Mouse (Mus musculus): ENCODE data around the gene Lrrc2. TPM values are rescaled to one million over a fixed set of nuclear protein-coding genes. Genes with fewer than 3 reads are reported as not detected.

Gene Lrrc2
- polyA plus RNA-seq, 1 experiment from 2014 or later = 1.5 TPM

DNA sequence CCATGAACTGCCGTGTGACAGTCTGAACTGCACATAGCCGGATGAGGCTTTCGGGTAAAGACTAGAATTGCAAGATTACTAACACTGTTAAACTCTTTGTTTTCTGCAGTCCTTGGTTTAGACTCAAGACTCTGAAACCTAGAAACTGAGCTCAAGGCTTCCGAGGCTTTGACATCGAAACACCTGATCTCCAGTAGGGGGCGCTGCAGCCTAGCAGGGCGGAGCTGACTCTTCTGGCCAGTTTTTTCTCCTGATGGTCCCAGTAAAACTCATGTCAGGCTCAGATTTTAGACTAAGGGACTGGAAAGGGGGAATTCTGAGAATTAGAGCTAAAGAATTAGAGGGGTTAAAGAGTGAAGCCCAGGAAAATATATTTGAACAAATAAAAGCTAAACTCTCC is 28.6 kb upstream of the Lrrc2 start:
- no peak for ATAC-seq (ENCODE audit: insufficient number of reproducible peaks, low FRiP score)
- 8% methylated on average over 7 of the region's 7 CpGs for WGBS
- 0 out of 2 replicates have a peak, but pooled peaks cover 6% of the 10 kb centered on the region for H3K27me3 ChIP-seq (replicated peaks)
- H3K27ac ChIP-seq (ENCODE audit: poor library complexity, severe bottlenecking) = no peak overlapping the region
- no peaks in the 10 kb centered on the region for H3K4me1 ChIP-seq (replicated peaks)
- no peak overlapping the region for H3K4me3 ChIP-seq
- H3K4me2 ChIP-seq = no peak overlapping the region
- no peaks in the 10 kb centered on the region for H3K36me3 ChIP-seq
- no peaks in the 10 kb centered on the region for H3K9me3 ChIP-seq (replicated peaks)
- H3K9ac ChIP-seq = no peak overlapping the region

DNA sequence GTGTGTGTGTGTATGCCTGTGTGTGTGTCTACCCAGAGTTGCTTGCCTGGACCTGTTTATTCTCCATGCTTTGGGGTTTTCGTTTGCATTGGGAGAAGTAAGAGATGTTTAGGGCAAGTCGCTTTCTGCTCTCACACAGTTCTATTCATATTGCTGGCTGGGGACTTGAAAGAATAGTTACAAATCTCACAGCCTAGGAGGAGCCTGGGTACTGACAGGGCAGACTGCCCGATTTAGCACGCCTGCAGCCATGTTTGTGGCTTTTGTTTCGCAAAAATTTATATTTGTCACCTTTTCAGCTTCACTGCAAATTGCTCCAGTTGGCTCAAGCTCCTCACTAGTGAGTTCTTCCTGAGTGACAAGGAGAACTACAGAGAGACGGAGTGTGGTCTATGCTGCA is 19.8 kb upstream of the Lrrc2 start:
- Histone ChIP-seq H3K4me2 (no peak overlapping the region), H3K27ac (ENCODE audit: poor library complexity, severe bottlenecking) (no peak overlapping the region), H3K4me3 (no peak overlapping the region), H3K9me3 (replicated peaks) (no peaks in the 10 kb centered on the region), H3K9ac (no peak overlapping the region), H3K36me3 (no peaks in the 10 kb centered on the region), H3K27me3 (replicated peaks) (no peaks in the 10 kb centered on the region), H3K4me1 (replicated peaks) (no peaks in the 10 kb centered on the region)
- 76% methylated on average over 6 of the region's 6 CpGs for WGBS
- ATAC-seq (ENCODE audit: insufficient number of reproducible peaks, low FRiP score) = no peak

DNA sequence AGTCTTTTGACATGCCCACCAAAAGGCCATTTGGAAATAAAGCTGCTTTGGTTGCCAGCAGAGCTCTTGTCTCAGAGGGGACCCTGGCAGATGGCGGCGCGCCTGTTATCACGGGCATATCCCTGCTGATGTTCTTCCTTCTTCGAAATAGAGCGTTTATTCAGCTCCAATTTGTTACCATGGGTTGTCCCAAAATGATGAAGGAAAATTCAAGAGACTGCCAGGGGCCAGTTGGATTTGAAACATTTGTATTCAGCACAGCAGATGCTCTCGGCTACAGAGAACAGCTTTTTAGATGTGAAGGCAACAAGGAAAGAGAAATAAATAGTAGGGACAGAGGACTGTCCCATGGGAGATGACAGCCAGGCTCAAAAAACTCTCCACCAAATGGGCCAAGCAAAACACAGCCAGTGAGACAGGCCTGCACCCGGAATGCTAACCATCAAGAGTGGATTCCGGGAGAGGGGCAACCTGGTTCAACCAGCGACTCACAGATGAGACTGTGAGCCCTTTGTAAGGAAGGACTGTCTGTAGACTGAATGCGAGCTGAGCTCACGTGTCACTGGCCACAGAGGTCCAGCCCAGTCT is 17.4 kb upstream of the Lrrc2 start:
- no peaks in the 10 kb centered on the region for H3K27me3 ChIP-seq (replicated peaks)
- H3K27ac ChIP-seq (ENCODE audit: poor library complexity, severe bottlenecking) = no peak overlapping the region
- H3K4me1 ChIP-seq (replicated peaks) = no peaks in the 10 kb centered on the region
- no peaks in the 10 kb centered on the region for H3K9me3 ChIP-seq (replicated peaks)
- no peak overlapping the region for H3K4me3 ChIP-seq
- ATAC-seq (ENCODE audit: insufficient number of reproducible peaks, low FRiP score) = no peak
- WGBS = 73% methylated on average over 12 of the region's 12 CpGs
- H3K36me3 ChIP-seq = no peaks in the 10 kb centered on the region
- H3K9ac ChIP-seq = no peak overlapping the region
- no peak overlapping the region for H3K4me2 ChIP-seq

DNA sequence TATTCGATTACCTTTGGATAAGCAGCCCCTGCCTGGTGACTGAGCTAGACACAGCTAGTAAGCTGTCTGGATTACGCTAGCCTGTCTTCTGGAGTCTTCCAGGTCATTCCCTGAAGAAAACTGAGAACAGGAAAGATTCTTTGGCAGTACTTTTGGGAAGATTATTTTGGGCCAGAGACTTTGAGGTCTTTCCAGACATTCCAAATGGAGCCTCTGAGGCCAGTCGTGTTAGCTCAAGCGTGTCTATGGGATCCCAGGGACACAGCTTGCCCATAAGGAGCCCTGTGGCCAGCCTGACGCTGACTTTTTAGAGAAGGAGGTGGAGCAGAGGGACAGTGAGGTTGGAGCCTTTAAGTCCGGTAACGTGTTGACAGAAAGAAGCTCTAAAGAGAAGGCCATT is 15.4 kb upstream of the Lrrc2 start:
- no peaks in the 10 kb centered on the region for H3K27me3 ChIP-seq (replicated peaks)
- H3K9ac ChIP-seq = no peak overlapping the region
- 81% methylated on average over 7 of the region's 7 CpGs for WGBS
- H3K4me3 ChIP-seq = no peak overlapping the region
- H3K4me2 ChIP-seq = no peak overlapping the region
- H3K36me3 ChIP-seq = no peaks in the 10 kb centered on the region
- no peak for ATAC-seq (ENCODE audit: insufficient number of reproducible peaks, low FRiP score)
- no peak overlapping the region for H3K27ac ChIP-seq (ENCODE audit: poor library complexity, severe bottlenecking)
- H3K9me3 ChIP-seq (replicated peaks) = no peaks in the 10 kb centered on the region
- no peaks in the 10 kb centered on the region for H3K4me1 ChIP-seq (replicated peaks)

DNA sequence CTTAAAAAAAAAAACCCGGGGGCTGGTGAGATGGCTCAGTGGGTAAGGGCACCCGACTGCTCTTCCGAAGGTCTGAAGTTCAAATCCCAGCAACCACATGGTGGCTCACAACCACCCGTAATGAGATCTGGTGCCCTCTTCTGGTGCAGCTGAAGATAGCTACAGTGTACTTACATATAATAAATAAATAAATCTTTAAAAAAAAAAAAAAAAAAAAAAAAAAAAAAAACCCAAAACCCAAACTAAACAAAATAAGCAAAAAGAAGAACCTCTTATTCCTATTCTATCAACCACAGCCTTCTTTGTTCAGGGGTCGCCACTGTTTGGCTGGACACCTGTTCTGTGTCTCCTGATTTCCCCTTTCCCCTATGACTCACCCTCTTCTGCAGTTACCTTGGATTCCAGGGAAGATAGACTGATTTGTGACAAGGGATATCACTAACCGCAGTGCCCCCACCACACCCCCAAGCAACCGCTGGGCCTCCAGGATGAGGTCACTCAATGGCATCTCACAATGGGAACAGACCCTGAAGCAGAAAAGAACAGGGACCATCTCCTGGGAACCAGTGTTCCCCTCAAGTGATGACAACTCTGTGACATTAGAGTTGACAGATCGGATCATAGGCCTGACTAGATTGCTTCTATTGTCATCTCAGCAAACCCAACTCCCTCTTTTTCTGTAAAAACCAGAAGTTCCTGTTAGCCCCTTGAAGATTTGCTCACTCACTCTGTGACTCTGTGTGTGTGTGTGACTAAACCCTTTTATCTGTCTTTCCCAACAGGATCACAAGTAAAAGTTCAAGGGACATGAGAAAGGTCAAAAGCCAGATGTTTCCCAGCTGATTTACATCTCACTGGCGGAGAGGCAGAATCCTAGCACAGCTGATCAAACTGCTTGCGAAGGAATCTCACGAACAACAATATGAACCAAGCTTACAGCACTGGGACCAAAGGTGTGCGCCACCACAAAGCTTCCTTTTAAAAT is 13.5 kb upstream of the Lrrc2 start:
- Histone ChIP-seq H3K4me1 (replicated peaks) (0 out of 2 replicates have a peak, but pooled peaks cover 4% of the 10 kb centered on the region), H3K27ac (ENCODE audit: poor library complexity, severe bottlenecking) (no peak overlapping the region), H3K4me3 (no peak overlapping the region), H3K4me2 (no peak overlapping the region), H3K9me3 (replicated peaks) (no peaks in the 10 kb centered on the region), H3K9ac (no peak overlapping the region), H3K36me3 (no peaks in the 10 kb centered on the region), H3K27me3 (replicated peaks) (no peaks in the 10 kb centered on the region)
- ATAC-seq (ENCODE audit: insufficient number of reproducible peaks, low FRiP score) = no peak
- 62% methylated on average over 12 of the region's 12 CpGs for WGBS

DNA sequence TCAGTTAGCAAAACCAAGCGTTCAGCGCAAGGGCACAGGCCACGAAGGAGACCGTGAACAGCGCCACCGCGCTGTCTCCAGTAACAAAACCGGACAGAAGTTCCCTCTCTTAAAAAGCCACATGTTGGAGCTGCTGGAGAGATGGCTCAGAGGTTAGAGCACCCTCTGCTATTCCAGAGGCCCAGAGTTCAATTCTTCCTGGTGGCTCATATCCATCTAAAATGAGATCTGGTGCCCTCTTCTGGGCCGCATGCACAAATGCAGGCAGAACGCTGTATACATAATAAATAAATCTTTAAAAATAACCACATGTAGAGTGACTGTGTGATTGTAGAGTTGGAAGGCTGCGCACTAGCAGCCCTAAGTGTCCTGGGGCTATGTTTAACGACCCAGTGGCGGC is 7.1 kb upstream of the Lrrc2 start:
- peaks cover 26% of the 10 kb centered on the region for H3K4me1 ChIP-seq (replicated peaks)
- no peak overlapping the region for H3K4me2 ChIP-seq
- peaks cover 18% of the 10 kb centered on the region for H3K27me3 ChIP-seq (replicated peaks)
- no peak overlapping the region for H3K4me3 ChIP-seq
- H3K9me3 ChIP-seq (replicated peaks) = no peaks in the 10 kb centered on the region
- no peak overlapping the region for H3K27ac ChIP-seq (ENCODE audit: poor library complexity, severe bottlenecking)
- H3K9ac ChIP-seq = no peak overlapping the region
- 25% methylated on average over 13 of the region's 13 CpGs for WGBS
- H3K36me3 ChIP-seq = no peaks in the 10 kb centered on the region
- ATAC-seq (ENCODE audit: insufficient number of reproducible peaks, low FRiP score) = no peak

DNA sequence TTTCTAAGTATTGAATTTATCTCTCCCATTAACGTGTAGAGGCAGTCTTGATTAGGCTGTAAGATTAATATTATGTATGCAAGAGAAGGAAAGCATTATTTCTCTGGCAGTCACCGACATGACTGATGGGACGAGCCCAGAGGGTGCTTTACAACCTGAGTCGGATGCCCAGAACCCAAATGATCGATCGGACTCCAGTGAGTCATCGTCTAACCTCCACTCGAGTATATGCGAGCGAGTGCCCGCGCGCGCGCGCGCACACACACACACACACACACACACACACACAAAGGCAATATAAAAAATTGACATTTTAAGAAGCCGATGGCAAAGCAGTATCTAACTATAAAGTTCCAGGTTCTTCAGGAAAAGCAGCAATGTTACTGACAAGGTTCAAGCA is 6.0 kb upstream of the Lrrc2 start:
- no peak overlapping the region for H3K4me2 ChIP-seq
- no peak overlapping the region for H3K27ac ChIP-seq (ENCODE audit: poor library complexity, severe bottlenecking)
- no peak overlapping the region for H3K9ac ChIP-seq
- H3K4me3 ChIP-seq = no peak overlapping the region
- peaks cover 18% of the 10 kb centered on the region for H3K27me3 ChIP-seq (replicated peaks)
- peaks cover 27% of the 10 kb centered on the region for H3K4me1 ChIP-seq (replicated peaks)
- no peaks in the 10 kb centered on the region for H3K36me3 ChIP-seq
- no peaks in the 10 kb centered on the region for H3K9me3 ChIP-seq (replicated peaks)
- 16% methylated on average over 18 of the region's 18 CpGs for WGBS
- ATAC-seq (ENCODE audit: insufficient number of reproducible peaks, low FRiP score) = no peak

DNA sequence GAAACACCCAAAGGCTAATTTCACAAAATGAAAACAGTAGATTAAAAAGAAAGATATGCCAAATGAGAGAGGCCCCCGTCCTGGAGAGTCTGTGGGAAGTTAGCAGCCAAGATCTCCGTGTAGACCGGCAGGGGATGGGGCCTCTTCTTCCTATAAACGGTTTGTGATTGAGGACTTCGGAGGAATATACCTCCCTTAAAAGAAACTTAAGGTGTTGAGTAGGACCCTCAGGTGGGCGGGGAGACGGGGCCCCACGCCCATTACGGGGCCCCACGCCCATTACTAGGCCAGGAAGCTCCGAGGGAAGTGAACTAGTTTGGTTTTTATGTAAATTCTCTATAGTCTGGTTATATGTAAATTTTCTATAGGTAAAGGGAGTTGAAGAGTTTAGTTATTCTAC is 5.4 kb upstream of the Lrrc2 start, which contains the start of gene Tdgf1:
Gene Tdgf1, minus strand, starts transcription at position 233 of the 400 bp plus-strand sequence.
- H3K36me3 ChIP-seq = no peaks in the 10 kb centered on the region
- H3K4me1 ChIP-seq (replicated peaks) = peaks cover 27% of the 10 kb centered on the region
- H3K4me2 ChIP-seq = peak within 1 kb of the TSS; percentile 38
- no peak within 1 kb of the TSS for H3K9ac ChIP-seq
- no peak within 1 kb of the TSS for H3K27ac ChIP-seq (ENCODE audit: poor library complexity, severe bottlenecking)
- no peaks in the 10 kb centered on the region for H3K9me3 ChIP-seq (replicated peaks)
- ATAC-seq (ENCODE audit: insufficient number of reproducible peaks, low FRiP score) = no peak
- H3K27me3 ChIP-seq (replicated peaks) = peaks cover 18% of the 10 kb centered on the region
- H3K4me3 ChIP-seq = no peak within 1 kb of the TSS
- WGBS = 24% methylated on average over 11 of the region's 11 CpGs

DNA sequence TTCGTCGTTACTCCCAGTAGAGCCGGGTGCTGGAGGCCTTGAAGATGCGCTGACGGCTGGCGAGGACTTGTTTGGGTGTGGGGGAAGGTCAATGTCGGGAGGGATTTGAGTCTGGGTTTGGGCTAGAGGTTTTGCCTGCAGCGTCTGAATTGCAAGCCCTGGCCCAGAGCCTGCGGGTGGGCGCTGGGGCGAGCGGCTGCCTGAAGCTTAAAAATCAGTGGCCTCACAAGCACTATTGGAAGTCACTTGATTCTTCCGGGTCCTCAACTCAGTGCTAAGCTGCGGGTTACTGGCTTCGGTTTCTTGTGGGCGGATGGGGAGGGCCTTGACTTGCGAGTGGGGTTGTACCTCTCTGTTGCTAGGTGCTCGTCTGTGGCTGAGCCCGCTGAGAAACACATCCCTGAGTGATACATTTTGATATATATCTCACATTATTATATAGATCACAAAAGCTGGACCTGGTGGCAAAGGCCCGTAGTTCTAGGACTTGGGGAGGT is 4.7 kb upstream of the Lrrc2 start:
- Histone ChIP-seq H3K4me2 (peak overlapping the region; percentile 38), H3K4me1 (replicated peaks) (peaks cover 29% of the 10 kb centered on the region), H3K9me3 (replicated peaks) (no peaks in the 10 kb centered on the region), H3K27me3 (replicated peaks) (peaks cover 18% of the 10 kb centered on the region), H3K27ac (ENCODE audit: poor library complexity, severe bottlenecking) (no peak overlapping the region), H3K36me3 (no peaks in the 10 kb centered on the region), H3K9ac (no peak overlapping the region), H3K4me3 (no peak overlapping the region)
- ATAC-seq (ENCODE audit: insufficient number of reproducible peaks, low FRiP score) = no peak
- 14% methylated on average over 20 of the region's 20 CpGs for WGBS

DNA sequence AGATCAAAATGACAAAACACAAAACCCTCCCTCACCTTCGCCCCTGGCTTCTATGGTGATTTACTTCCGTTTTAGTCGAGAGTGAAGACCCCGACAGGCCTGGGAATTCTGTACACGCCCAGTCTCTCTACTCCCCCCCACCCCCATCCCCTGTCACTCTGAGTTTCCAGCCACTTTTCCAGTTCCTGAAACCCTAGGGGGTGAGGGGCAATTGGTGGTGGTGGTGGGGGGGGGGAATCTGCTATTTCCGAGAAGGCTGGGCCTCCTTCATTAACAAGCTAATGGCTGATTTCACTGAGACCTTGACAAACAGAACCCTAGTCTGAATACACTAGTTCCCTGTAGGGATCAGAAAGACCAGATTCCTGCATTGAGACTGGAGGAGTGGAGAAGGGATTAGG is 4.1 kb upstream of the Lrrc2 start:
- H3K9ac ChIP-seq = no peak overlapping the region
- 19% methylated on average over 6 of the region's 6 CpGs for WGBS
- no peak overlapping the region for H3K4me2 ChIP-seq
- peaks cover 18% of the 10 kb centered on the region for H3K27me3 ChIP-seq (replicated peaks)
- H3K4me3 ChIP-seq = no peak overlapping the region
- no peak for ATAC-seq (ENCODE audit: insufficient number of reproducible peaks, low FRiP score)
- H3K9me3 ChIP-seq (replicated peaks) = no peaks in the 10 kb centered on the region
- H3K27ac ChIP-seq (ENCODE audit: poor library complexity, severe bottlenecking) = no peak overlapping the region
- H3K4me1 ChIP-seq (replicated peaks) = peaks cover 32% of the 10 kb centered on the region
- H3K36me3 ChIP-seq = no peaks in the 10 kb centered on the region

DNA sequence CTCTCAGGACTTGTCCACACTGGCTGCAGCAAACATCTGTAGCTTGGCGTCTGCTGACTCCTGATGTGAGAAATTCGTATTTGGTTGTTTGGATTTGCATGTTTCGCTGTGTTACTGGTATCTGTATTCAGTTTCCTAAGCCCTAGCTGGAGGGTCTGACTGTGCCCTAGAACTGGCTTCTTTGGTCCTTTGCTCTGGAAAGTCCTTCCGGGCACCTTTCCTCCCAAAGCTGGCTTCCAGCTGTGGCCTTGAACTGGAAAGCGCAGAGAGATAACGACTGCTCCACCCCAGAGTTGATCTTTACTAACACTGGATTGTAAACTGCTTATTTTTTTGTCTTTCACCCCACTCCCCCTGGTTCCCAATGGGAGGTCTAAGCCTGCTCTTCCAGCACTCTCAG is 3.4 kb upstream of the Lrrc2 start:
- no peak overlapping the region for H3K4me2 ChIP-seq
- H3K27me3 ChIP-seq (replicated peaks) = peaks cover 18% of the 10 kb centered on the region
- no peak overlapping the region for H3K4me3 ChIP-seq
- H3K4me1 ChIP-seq (replicated peaks) = peaks cover 33% of the 10 kb centered on the region
- no peaks in the 10 kb centered on the region for H3K9me3 ChIP-seq (replicated peaks)
- no peak for ATAC-seq (ENCODE audit: insufficient number of reproducible peaks, low FRiP score)
- no peak overlapping the region for H3K27ac ChIP-seq (ENCODE audit: poor library complexity, severe bottlenecking)
- no peak overlapping the region for H3K9ac ChIP-seq
- H3K36me3 ChIP-seq = no peaks in the 10 kb centered on the region
- WGBS = 54% methylated on average over 6 of the region's 6 CpGs
